Mouse (Mus musculus): ENCODE results near the gene Cab39l.
A peak's percentile ranks its signal among the peaks of the same experiment; 100 is the strongest.
"Not testable (repeated sequence)": the region's sequence is repeated elsewhere in the genome, so short reads cannot be mapped to it uniquely, and the experiment has no call there.

Gene Cab39l

DNA sequence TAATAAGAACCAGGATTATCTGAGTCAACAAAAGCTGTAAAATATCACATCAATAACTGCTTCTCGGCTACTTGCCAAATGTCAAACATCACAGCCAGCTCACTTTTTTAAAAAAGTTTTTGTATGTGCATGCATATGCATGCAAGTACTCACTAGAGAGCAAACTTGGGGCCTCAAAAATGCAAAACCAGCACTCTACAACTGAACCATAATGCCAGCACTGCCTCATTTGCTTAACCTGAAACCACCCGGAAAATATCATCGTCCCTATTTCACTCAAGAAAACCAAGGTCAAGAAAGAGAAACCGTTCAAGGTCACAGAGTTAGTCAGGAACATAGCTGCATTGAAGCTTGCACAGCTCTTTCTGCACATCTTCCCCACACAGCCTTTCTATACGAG, 135.6 kb downstream of the Cab39l start:
- no peak for DNase-seq (ENCODE audit: low spot score)

DNA sequence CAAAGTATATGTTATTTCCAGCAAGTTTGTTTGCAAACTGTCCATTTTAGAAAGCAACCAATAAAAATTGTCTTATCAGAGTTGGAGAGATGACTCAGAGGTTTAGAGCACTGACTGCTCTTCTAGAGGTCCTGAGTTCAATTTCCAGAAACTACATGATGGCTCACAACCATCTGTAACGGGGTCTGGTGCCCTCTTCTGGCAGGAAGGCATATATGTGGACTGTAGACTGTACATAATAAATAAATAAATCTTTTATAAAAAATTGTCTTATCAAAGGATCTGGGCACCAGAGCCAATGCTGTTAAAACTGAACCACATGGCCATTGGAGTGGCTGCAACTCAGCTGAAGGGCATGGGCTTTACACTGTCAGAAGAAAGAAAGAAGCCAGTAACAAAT, 149.8 kb downstream of the Cab39l start:
- no peak for DNase-seq (ENCODE audit: low spot score)

DNA sequence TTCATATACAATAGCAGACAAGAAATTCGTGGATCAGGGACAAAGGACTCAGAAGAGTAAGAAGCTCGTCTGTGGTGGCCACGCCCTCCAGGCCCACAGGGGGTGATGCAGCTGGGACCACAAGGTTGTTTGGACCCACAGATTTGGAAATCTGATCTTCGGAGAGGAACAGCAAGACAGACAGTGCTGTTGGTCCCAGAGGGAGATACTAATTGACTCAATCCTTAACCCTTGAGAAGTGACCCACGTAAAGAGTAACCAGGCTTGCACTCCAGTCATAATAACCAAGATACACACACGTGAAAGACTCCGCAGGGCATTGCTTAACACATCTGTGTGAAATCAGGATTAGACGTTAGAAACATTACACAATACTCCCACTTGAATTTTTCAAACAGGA, 151.1 kb downstream of the Cab39l start:
- no peak for DNase-seq (ENCODE audit: low spot score)

DNA sequence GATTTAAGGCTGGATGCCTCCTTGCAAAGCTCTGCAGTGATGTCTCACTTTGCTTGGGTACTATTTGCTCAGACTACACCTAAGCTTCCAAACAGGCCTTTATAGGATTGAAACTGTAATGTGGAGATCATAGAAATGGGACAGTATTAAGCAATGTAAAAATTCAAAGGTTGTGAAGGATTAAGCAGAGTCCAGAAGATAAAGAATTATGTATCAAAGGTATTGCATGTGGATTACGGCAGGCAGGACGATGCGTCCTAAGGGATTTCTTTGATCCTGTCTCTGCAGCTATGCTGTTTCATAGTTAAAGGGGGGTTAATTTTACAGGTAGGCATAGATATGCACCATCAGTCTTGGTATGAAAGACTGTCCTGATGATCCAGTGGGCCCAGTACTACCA, 151.8 kb downstream of the Cab39l start:
- no peak for DNase-seq (ENCODE audit: low spot score)

DNA sequence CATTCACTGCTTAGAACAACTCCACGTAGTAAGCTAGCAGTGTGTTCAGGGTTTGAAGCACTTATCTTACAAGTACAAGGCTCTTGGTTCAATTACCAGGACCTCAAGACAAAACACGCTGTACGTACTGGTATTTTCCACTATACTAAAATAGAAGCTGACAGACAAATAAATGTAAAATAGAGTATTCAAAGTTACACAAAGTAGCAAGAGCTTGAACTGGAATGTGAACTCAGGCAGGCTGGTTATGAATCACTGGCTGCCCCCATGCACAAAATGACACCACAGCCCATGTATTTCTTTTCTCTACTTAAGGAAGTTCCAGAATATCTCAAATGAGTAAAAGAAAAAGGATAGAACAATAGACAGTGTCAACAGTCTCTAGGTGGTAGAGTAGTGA, 154.2 kb downstream of the Cab39l start:
- DNase-seq (ENCODE audit: low spot score), result no peak

DNA sequence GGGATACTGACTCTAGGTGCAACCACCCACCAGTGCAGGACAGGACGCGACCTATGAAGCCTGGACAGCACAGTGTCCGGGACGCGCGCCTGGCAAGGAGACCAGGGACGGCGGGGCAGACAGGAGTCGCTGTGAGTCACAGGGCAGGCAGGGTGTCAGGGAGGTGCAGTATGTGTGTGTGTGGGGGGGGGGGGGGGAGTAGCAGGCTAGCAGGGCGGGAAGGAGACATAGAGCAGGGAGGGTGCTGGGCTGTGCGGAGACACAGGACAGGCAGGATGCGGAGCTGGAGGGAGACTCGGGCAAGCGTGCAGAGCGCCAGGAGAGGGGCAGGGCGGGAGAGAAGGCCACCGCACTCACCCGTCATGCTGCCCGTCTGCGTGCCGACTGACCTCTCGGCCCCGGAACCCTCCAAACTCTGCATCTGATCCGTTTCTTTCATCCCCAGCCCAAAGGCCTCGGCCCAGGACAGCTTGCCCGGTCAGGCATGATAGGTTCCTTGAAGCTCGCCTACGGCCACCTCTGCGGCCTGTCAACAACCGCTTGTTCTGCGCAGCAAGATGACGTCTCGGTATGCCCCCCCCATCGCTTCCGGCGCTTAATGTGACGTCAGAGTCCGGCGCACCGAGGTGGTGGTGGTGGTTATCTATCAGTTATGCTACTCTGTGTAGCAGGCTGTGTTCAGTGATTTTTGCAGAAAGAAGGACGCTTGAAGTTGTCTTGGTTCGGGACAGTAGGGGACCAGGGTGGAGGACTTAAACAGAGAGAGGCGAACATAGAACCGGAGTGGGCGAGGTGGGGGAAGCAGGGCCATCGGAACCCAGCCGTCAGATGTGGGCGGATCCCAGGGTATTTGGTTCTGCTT, 156.9 kb downstream of the Cab39l start, which contains the start of gene Cdadc1:
Gene Cdadc1 (minus strand): TSS at position 562 of the 862 bp plus-strand sequence.
- DNase-seq (ENCODE audit: low spot score), result peak; percentile 95

DNA sequence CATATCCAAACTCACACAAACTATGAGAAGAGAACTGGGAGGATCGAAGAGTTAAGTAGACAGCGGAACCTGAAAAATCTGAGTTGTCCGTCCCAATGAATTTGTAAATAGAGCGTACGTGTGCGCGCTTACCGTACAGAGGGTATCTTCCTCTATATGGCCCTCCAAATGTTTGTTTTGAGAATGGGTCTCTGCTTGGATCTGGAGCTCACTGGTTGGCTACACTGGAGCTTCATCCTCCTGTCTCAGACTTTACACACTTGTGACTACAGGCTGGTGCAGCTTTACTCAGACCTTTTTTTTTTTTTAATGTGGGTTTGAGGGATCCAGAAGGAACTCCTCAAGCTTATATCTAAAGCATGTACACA, 157.5 kb downstream of the Cab39l start:
- no peak for DNase-seq (ENCODE audit: low spot score)

DNA sequence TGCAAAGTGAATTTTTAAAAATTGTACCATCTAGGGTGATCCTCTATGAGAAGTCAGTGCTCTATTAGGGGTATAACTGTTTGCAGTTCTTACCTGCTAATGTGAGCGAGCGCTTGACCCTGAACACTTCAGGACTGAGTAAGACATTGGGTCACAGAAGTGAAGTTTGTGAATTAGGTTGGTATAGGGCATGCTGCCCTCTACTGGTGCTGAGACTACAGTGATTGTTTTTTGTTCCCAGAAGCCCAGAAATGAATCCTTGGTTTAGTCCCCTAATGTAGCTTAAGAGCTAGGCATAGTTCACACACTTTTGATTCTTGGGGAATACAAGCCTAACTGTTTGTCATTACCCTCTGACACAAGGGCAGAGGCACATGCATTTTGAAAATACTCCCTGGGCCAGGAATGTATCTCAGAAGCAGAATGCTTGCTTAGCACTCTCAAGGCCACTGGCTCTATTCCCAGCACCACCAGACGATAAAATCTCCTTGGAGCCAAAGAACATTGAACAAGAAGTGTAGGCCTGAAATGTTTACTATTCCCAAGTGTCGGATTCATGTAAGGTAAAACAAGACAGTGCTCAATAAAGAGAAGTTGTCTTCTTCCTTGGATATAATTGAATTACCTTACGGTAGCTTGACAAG, 163.4 kb downstream of the Cab39l start:
- peak; percentile 31 for DNase-seq (ENCODE audit: low spot score)

DNA sequence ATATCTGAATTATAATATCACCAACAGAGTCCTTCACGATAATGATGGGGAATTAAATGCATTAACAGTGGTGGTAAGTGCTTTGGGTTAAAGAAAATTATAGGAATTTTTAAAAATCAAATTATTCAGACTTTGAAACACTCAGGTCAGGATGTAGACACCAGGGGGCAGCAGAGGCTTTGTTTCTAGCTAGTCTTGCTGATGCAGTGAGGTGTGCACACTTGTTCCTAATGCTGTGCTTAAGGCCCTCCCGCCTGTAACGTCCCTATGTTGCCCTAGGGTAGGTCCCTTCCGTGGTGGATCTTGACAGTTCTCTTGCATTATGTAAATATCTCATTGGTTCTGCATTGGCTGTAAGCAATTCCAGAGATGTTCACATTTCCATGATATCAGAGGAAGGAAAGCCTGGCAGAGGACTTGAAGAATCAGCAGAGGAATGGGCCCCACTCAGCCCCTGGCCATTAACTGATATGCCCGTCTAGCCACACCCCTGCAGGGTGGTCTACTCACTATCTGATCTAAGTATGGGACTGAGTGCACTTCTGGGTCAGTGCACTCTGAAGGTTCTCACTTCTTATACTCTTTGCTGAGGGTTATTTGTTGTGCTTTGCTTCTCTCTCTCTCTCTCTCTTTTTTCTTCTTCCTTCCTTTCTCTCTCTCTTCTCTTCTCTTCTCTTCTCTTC, 165.0 kb downstream of the Cab39l start:
- DNase-seq (ENCODE audit: low spot score), result peak; percentile 74

DNA sequence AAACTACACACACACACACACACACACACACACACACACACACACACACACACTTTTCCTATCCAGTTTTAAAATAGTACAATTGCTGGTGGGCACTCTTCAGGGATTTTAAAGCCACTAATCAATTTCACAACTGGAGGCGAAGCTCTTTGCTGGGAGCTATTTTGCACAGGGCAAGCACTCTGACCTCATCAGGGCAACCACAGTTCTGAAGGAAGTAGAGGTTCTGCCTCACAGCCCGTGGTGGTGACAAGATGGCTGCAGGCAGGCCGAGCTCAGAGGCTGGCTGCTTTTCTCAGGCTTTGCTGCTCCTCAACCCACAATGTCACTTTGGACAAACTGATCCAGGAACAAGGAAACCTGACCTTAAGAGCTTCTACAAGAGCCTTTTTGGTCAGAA, 166.2 kb downstream of the Cab39l start:
- no peak for DNase-seq (ENCODE audit: low spot score)

DNA sequence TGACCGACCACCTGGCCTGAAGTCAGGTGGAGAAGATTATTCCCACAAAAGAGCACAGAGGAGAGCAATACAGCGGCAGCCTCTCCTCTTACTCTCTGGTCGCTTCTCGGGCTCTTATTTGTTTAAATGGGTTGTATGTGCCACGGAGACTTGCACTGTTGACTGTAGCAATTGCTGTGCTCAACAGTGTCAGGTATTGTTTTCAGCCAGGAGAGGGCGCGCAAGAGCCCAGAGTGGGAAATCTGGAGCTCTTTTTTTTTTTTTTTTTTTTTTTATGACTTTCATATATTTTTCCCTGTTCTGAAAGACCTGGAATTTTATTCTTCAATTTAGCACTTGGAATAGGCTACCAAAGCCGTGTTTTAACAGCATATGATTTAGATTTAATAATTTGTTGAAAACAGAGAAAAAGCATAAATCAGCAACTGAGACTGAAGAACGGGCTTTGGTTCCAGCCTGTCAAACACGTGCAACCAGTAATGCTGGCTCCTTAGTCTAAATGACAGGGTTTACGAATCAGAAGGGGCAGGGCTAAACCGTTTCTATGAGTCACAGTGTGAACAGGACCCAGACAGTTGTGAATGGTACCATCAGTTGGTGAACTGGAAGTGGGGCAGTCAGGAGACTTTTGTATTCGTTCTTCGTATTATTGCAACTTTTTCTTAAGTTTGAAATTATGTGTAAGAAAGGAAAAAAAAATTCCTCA, 172.3 kb downstream of the Cab39l start:
- peak; percentile 67 for DNase-seq (ENCODE audit: low spot score)

DNA sequence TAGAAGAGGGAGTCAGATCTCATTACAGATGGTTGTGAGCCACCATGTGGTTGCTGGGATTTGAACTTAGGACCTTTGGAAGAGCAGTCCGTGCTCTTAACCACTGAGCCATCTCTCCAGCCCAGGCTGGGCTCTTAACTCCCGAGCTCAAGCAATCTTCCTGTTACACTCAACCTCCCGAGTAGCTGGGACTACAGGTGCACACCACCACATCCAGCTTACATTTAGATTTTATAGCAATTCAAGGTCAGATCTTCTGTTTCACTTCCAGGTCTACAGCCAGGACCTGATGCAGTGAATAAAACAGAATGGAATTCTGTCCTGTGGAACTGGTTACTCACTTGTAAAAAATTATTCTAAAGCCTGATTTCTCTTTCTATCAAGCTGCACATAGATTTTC, 173.4 kb downstream of the Cab39l start:
- not testable (repeated sequence) for DNase-seq (ENCODE audit: low spot score)

DNA sequence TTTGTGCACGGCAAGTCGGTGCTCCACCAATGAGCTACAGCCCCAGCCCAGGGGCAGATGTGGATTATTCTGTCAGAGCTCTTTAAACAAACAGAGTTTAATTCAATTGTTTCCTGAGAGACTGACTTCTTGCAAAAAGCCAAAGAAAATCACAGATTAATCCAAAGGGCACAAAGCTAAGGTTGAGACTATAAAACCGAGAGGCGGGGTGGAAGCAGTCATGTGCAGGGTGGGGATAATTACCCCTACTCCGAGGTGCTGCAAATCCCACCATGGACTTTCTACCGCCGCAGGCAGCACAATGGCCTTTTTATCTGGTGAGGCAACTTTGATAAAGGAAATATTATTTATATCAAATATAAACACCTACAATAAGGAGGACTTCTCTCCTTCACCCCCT, 176.0 kb downstream of the Cab39l start:
- no peak for DNase-seq (ENCODE audit: low spot score)

DNA sequence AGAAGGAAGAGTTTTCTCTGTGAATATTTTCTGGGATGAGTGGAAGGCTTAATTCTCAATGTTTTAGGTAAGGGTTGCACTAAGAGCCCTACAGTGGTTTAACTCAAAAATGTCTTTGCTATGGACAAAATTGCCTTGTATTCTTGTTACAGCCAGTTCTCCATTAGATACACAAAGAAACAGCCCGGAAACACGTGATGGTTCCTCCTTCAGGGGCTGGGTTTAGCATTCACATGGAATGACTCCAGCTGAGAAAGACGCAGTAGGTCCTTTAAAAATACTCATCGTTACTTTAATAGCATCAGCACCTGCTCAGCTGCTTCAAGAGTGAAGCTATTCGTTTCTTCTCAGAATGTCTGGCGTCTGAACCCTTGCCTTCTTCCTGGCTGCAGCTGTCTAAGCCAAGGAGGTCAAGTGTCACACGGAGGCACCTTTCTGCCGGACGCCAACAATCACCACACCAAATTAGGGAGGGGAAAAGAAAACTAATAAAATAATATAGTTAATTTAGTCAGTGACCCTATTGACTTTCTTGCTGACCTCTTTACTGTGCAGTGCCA, 183.6 kb downstream of the Cab39l start:
- DNase-seq (ENCODE audit: low spot score), result no peak

DNA sequence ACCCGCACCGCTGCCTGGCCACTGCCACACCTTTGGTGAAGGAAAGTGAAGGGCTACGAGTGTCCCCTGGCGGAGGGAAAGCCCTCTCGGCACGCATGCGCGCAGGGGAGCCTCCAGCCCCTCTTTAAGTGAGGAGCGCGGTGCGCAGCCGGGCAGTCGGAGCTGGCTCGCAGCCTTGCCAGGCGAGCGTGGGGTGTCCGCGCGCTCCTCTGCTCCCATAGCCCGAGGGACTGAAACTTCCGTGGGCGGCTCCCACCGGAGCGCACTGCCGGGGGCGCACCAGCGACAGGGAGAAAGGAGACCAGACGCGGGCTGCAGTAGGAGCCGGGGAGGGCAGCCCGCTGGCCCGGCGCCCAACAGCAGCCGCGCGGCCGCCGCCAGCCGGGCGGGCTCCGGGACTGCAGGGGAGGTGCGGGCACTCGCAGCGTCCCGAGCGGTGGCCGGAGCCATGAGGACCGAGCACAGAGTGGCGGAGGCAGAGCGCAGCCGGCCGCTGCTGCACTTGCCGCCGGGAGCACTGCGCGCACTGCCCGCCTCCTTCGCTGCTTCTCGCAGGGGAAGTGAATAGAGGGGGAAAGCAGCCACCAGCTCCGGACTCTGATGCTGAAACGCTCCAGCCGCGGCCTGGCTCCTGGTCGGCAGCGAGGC, 184.5 kb downstream of the Cab39l start, which contains the start of gene Shisa2:
Gene Shisa2 (plus strand): TSS at position 151 of the 648 bp plus-strand sequence.
- peak; percentile 44 for DNase-seq (ENCODE audit: low spot score)

DNA sequence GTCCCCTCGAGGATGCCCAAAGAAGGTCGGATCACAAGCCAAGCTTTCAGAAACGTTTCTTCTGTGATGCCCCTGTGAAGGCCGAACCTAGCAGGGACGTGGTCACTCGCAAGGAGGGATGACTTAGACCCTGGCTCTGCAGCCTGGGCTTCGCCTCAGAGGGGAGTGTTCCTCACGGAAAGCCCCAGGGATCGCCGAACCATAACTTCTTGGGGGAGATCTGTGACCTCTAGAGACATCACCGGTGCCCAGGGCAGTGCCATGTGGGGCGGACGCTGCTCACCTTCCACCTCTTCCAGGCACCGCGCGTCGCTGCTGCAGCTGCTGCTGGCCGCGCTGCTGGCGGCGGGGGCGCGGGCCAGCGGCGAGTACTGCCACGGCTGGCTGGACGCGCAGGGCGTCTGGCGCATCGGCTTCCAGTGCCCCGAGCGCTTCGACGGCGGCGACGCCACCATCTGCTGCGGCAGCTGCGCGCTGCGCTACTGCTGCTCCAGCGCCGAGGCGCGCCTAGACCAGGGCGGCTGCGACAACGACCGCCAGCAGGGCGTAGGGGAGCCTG, 185.1 kb downstream of the Cab39l start:
- DNase-seq (ENCODE audit: low spot score), result no peak

DNA sequence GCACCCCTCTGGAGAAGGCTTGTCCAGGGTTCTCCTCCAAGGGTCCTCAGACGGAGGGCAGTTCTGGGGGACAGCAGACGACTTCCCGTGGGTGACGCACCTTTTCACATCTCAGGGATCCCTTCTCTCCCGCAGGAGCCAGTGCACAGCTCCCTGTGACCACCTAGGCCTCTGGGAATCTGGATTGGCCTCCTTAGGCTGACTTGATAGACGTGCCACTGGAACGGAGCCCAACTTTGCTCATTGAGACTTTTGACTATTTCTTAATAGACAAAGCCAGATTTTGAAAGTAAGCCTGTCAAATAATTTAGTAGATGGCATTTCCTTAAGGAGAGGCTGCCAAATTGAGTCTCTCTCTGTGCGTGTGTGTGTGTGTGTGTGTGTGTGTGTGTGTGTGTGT, 185.9 kb downstream of the Cab39l start:
- no peak for DNase-seq (ENCODE audit: low spot score)

DNA sequence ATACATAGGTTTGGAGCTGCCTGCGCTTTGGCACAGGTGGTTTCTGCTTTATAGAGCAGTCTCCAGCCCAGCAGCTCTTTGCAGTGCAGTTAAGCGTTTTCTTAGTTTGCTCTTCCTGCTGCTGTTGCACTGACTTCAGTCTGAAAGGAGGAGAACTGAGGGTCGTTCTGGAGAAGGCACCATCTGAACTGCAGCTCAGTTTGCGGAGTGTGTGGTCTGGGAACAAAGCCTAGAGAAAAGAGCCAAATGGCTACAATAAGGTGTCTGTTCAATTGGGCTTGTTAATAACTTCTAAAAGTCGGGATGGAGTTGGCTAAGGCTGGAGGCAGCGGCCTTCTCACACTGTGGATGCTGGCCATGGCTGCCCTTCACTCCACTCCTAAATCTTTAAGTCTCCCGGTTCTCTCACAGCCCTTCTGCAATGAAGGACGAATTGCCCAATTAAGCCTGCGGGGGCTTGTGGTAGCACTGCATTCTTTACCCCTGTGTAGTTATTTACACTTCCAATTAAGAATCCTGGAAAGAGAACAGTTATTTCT, 186.4 kb downstream of the Cab39l start:
- DNase-seq (ENCODE audit: low spot score), result no peak

DNA sequence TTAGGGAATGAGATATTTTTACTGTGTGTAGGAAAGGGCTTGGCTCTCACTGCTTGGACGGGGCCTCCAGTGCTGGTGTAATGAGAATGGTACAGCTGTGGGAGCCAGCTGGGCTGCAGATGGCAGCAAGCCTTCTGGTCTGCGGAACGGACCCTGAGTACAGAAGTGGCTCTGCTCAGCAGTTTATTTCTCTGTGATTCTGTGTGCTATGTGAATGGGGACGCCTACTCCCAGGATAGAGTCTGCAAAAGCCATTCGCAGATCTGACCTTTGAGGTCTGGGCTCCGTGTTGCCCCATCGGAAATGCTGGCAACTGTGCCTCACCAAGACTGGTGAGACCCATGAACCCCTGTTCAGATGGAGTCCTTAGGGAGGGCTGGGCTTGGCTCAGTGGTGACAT, 187.1 kb downstream of the Cab39l start:
- peak; percentile 44 for DNase-seq (ENCODE audit: low spot score)

DNA sequence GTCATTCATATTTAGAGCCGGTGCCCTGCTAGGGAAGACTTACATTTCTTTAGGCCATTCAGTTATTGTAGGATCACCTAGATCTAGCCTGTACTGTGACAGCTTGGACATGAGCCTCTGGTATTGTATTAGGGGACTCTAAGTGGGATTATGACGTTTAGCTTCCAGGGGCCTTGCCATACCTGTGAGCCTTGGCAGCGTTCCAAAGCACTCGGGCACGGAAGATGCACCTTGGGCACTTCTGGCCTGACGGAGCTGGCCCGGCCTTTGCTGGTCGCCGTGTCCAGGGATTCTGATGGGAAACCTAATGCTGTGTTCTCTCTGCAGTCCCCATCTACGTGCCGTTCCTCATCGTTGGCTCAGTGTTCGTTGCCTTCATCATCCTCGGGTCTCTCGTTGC, 188.5 kb downstream of the Cab39l start:
- no peak for DNase-seq (ENCODE audit: low spot score)

DNA sequence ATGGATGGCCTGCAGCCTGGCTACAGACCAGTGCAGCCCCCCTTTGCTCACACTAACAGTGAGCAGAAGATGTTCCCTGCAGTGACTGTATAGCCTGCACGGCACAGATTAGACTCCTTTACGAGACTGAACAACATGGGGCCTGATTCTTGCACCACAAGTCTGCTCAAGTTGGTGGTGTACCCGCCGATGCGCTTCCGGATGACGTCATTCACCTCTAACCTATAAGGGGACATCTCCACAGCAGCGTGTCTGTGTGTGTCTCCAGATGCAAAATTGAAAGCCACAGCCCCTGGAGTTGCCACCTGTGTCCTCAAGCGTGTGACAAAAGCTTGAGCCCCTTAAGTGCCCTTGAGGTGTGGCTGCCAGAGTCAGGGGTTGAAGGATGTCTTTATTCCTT, 189.3 kb downstream of the Cab39l start:
- no peak for DNase-seq (ENCODE audit: low spot score)

All from layer of hippocampus, adult 11-12 months (tissue).